Mouse (Mus musculus) intestine, embryonic 15.5 days (tissue): Measurements from ENCODE around the gene Slc44a3. TPM values are rescaled to one million over a fixed set of nuclear protein-coding genes. Genes with fewer than 3 reads are reported as not detected.

Experiments used
- polyA plus RNA-seq: library from polyadenylated mRNA; unstranded; fragments of >200 nt; fragmentation: Nextera tagmentation; extraction: Ambion mirVana; gene quantifications from 2 replicates; pipeline ENCODE4 v1.2.1, GENCODE M21; 2015

Slc44a3 gene
- polyA plus RNA-seq, 1 experiment from 2014 or later, result 42.5 TPM

Other genes starting within 250 kb of the Slc44a3 start
- gene Tmem56, start 249.3 kb downstream of the Slc44a3 start, polyA plus RNA-seq, result 1.2 and 1.6 TPM in 2 replicates
- 41.5 and 48.4 TPM in 2 replicates for gene Alg14, start 240.6 kb downstream of the Slc44a3 start, polyA plus RNA-seq
- gene Cnn3, start 105.9 kb downstream of the Slc44a3 start, polyA plus RNA-seq, result 414 and 470 TPM in 2 replicates
- gene 4930432M17Rik, start 138.4 kb upstream of the Slc44a3 start, polyA plus RNA-seq, result not detected in 2 replicates
- gene F3, start 191.1 kb upstream of the Slc44a3 start, polyA plus RNA-seq, result 23.3 and 27.5 TPM in 2 replicates